Mouse (Mus musculus): ENCODE data around the gene Shtn1.

Shtn1 gene

DNA sequence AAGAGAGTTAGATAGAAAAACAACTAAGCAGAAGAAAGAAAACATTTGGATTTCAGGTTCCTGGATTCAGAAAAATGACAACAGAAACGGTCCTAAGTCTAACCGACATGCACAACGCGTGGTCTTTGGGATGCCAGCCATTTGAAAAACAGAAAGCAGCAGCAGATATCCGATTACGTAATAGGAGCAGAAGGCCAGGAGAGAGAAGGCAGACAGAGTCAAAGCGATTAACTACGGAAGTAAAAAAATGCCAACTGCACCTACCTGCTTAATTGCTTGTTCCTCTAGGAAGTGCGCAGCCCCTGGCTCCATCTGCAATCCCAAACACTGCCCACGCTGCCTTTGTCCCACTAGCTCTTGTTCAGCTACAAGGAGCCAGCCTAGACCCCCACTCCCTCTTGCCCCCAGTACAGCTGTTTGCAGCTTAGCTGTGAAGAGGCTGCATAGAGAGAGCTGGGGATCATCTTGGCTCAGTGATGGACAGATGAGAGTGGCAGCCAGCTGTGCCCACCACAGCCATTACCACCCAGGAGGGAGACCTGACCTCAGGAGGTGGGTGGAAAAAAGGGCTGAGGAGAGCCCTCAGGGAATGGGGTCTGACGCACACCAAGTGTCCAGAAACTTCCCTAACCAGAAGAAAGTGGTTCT is 100.6 kb downstream of the Shtn1 start:
- in situ Hi-C loops (cut with MboI; ENCODE audit: low sequenced_read_pairs) = no loop called here

GRCm38 (mm10) chr19:58974126-58974525 is 101.8 kb downstream of the Shtn1 start:
- in situ Hi-C loops (cut with MboI; ENCODE audit: low sequenced_read_pairs) = no loop called here

GRCm38 (mm10) chr19:58970826-58971225 is 105.1 kb downstream of the Shtn1 start:
- in situ Hi-C loops (cut with MboI; ENCODE audit: low sequenced_read_pairs) = no loop called here

GRCm38 (mm10) chr19:58968731-58969506 is 107.0 kb downstream of the Shtn1 start:
- in situ Hi-C loops (cut with MboI; ENCODE audit: low sequenced_read_pairs) = no loop called here

- in situ Hi-C loops (cut with MboI; ENCODE audit: low sequenced_read_pairs) = no loop called here
These were observed 112.9 kb downstream of the Shtn1 start for GRCm38 (mm10) chr19:58963011-58963410.

- in situ Hi-C loops (cut with MboI; ENCODE audit: low sequenced_read_pairs) = no loop called here
These were observed 121.1 kb downstream of the Shtn1 start for GRCm38 (mm10) chr19:58954779-58955178.

GRCm38 (mm10) chr19:58952236-58952635 is 123.7 kb downstream of the Shtn1 start:
- in situ Hi-C loops (cut with MboI; ENCODE audit: low sequenced_read_pairs) = no loop called here

- in situ Hi-C loops (cut with MboI; ENCODE audit: low sequenced_read_pairs) = no loop called here
These were observed 124.4 kb downstream of the Shtn1 start for GRCm38 (mm10) chr19:58951521-58951920.

GRCm38 (mm10) chr19:58945959-58946358 is 129.9 kb downstream of the Shtn1 start:
- in situ Hi-C loops (cut with MboI; ENCODE audit: low sequenced_read_pairs) = no loop called here

DNA sequence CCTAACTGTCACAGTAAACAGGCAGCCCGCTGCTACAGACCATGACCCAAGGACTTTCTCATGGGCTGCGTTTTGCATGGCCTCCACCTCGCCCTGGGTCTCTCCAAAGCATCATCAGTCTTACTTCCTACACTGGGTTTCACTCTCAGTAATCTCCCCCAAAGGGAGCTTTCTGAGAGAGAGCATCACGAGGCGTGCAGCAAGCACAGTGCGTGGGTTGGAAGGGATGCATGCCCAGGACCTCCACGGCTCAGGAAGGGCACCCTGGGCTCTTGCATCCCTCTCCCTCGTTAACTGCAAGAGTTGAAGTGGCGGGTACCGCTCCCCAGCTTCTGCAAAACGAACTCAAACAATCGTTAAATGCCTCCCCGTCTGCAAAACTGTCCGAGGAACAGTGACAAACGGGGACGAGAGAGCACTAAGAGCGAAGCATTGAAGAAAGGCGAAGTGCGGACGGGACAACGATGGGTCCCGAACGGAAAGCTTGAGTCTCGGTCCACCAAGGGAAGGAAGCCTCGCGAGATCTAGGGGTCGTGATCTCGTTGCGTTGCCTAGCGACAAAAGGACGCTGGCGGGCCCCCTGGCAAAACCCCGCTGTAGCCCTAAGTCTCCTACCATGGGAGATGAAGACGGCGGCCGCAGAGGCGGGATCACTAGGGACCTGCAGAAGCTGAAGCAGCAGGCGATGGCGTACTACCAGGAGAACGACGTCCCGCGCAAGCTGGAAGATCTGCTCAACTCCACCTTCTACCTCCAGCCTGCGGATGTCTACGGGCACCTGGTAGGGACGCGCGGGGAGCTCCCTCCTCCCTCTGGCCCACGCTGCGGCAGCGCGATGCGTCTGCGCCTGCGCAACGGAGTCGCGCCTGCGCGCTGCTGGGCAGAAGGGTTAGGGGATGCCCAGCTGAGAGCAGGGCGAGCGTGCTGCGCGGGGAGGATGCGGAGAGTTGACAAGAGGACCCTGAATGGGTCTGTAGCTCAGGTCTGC is 132.8 kb downstream of the Shtn1 start, which contains the start of the genes Eno4 and Hspa12a:
Eno4 (plus strand) TSS at position 585 of the 988 bp plus-strand sequence.
Hspa12a (minus strand) TSS at position 814 of the 988 bp plus-strand sequence.
- in situ Hi-C loops (cut with MboI; ENCODE audit: low sequenced_read_pairs) = no loop called here

GRCm38 (mm10) chr19:58933062-58933461 is 142.8 kb downstream of the Shtn1 start:
- in situ Hi-C loops (cut with MboI; ENCODE audit: low sequenced_read_pairs) = no loop called here

- in situ Hi-C loops (cut with MboI; ENCODE audit: low sequenced_read_pairs) = no loop called here
These were observed 144.7 kb downstream of the Shtn1 start for GRCm38 (mm10) chr19:58931081-58931800.
